Mouse (Mus musculus) ES-E14 (cell line): ENCODE data around the gene Gzme.
"Not testable (repeated sequence)": the region's sequence is repeated elsewhere in the genome, so short reads cannot be mapped to it uniquely, and the experiment has no call there.

Experiments
- CHD2 ChIP-seq: IDR thresholded peaks from 2 replicates; pipeline ENCODE4 v1.6.1; 2014; ENCODE audit warnings: mild to moderate bottlenecking, low read depth, low read length, inconsistent platforms
- MAFK ChIP-seq: IDR thresholded peaks from 2 replicates; pipeline ENCODE4 v1.6.1; 2014; ENCODE audit warnings: mild to moderate bottlenecking, low read depth, low read length, inconsistent platforms; ENCODE audit not compliant: insufficient read depth
- ZC3H11A ChIP-seq: IDR thresholded peaks from 2 replicates; pipeline ENCODE4 v1.6.1; 2012; ENCODE audit warnings: low read depth, mild to moderate bottlenecking, inconsistent platforms, low read length, borderline replicate concordance
- ZNF384 ChIP-seq: IDR thresholded peaks from 2 replicates; pipeline ENCODE4 v1.6.1; 2012; ENCODE audit warnings: low read depth, low read length, inconsistent platforms

- not testable (repeated sequence) for TF ChIP-seq ZC3H11A, CHD2, MAFK
- TF ChIP-seq ZNF384: 0 out of 2 replicates have a peak, but pooled peaks have one; percentile 29
These were observed 4.7 kb downstream of the Gzme start for GRCm38 (mm10) chr14:56115531-56116310.
